Mouse (Mus musculus): ENCODE measurements at regions not wholly inside any gene's neighbourhood (a gene's known extent, or its start where the extent isn't known, plus 50 kb on each side); places are given as distances from the start of the nearest gene placed in this dataset.
"Not testable (repeated sequence)": the region's sequence is repeated elsewhere in the genome, so short reads cannot be mapped to it uniquely, and the experiment has no call there.

DNA sequence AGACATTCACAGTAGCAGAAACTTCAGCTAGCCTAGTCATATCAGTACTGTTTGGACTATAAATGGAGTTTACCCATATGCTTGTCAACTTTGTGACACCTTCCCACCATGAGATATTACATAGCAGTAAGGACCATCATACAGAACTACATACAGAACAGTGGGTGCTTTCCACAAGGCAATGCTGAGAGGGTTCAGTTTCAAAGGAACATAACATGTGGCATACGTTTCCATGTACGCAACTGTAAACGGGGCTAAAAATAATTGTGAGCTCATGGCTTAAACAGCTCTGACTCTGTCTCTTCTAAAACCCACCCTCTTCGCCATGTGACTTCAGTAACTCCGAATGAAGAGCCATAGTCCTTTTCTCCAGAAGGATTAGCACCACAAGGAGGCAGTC is 109.0 kb upstream of the Rasgrp1 start:
- no peak for DNase-seq

DNA sequence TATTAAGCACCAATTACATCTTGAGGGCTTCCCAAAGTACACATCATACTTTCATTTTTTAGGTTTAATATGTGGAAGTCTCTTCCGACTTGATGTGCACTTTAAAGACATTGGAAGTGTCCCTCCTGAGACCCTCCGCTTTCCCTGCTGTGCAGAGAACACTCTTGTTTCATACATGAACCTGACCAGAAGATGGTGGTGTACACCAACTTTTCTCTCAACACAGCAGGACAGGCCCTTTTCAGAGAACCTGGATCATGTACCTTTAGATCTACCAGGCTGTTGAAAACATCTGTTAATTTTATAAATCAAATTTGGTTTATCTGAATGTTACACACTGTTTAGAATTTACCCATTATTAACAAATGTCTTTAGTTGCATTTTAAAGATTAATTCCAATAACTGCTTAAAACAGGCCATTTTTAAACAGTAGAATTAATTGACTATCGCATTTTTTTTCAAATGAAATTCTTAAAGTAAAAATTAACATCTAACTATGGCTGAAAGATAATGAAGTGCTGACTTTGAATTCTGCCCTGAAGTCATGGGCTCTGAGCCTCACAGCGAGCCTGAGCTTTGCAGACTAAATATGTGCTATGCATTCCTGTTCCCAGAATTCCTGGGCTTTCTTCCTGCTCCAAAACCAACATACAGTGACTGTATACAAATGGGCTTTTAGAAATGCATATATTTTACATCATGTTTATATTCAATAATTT is 112.4 kb upstream of the Rasgrp1 start:
- no peak for DNase-seq

DNA sequence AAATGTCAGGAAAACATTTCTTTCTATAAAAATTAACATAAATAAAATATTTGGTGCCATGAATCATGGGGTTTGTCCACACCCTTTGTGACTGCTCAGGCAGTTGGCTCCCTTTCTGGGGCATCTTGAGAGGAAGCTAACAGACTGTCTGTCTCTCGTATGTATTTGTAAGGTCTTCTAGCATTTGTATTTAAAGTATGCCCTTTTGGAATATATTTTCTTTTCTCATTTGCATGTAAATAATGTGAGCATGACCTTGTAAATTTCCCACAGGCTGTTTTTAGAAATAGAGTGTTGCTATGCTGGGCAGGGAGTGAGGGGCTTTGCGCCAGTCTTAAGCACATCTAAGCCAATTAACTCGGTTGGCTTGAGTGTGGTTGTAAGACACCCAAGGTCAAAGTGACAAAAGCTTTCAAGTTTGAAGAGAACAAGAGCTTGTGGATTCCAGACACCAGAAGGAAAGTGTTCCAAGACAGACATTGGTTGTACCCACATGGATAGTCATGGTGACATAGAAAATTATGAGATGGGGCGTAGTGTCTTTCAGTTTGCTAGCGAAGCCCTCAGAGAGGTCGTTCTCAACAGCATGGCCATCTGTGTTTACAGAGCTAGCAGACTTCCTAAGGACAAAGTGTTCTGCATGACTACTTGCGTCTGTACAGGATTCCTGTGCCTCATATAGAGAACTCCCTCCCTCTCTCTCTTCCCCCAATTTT is 113.1 kb upstream of the Rasgrp1 start:
- no peak for DNase-seq

DNA sequence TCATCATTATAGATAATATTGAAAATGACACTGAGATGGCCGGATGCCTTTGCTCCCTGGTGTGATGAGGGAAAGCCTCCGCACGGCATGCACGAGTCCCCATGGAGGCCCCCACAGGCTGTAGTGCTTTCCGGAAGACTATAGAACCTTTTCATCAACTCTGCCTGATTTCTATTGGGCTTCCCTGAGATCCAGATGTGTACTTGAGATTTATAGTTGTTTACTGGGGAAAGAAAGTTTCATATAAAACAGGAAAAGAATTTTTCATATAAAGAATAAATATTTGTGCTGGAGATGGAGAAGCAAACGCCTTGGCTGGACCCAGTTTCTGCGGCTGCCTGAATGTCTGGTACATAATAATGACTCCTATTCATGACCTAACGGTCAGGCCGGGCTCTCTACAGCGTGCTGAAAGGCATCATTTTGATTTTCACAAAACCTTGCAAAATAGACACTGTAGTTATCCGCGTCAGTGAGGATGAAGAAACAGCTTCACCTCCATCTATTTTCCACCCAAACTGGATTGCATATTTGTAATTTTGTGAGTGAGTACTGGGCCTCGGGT is 113.7 kb upstream of the Rasgrp1 start:
- no peak for DNase-seq

DNA sequence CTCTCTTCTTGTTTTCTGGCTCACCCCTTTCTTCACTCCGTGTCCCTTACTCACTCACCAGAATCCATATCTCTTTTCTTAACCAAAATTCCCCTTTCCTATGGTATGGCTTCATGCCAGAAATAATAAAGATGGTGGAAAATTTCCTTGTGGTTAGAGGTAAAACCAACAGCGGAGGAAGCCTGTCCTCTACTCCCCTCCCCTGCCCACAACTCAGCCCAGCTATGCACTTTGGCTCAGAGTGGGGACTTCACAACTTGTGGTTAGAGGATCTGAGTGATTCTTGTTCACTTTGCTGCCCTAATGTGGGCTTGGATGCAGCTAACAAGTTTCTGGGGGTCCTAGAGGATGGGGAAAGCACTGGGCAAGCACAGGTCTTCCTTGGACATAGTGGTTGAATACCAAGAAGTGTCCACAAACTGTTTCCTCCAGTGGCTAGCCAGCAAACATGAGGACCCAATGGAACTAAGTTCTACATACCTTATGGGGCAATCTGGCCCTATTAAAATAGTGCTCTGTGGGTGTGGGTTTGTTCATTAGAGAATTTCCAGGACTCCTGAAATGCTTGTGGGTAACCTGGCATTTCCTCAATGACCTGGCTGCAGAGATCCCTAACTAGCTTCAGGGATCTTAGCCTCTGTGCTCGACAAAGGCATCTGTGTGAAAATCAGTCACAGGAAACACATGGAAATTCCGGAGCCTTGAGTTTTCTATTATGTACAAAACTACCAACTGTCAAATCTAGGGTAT is 118.9 kb upstream of the Rasgrp1 start:
- DNase-seq, result no peak

DNA sequence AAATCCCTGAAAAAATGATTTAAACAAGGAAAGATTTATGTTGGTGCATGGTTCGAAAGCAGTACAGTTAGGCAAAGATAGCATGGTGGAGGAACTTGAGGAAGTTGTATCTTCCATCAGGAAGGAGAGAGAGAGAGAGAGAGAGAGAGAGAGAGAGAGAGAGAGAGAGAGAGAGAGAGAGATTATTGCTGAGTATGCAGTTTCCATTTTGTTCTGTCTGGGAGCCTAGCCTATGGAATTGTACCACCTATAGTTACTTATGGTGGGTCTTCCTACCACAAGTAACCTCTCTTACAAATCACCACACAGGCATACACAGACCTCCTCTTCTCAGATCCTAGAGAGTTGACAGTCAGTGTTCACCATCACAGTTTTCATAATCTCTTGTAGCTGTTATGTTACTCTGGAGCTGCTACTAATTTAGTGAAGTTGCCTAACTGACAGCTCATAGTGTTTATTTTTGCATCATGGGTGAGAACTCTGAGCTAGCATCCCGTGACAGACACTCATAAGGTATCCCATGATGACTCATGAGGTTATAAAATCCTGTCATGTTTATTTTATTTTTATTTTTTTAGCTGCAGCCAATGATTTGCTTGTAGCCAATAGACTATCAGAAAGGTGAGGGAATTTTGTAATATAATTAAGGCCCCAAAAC is 132.2 kb upstream of the Rasgrp1 start:
- no peak for DNase-seq

DNA sequence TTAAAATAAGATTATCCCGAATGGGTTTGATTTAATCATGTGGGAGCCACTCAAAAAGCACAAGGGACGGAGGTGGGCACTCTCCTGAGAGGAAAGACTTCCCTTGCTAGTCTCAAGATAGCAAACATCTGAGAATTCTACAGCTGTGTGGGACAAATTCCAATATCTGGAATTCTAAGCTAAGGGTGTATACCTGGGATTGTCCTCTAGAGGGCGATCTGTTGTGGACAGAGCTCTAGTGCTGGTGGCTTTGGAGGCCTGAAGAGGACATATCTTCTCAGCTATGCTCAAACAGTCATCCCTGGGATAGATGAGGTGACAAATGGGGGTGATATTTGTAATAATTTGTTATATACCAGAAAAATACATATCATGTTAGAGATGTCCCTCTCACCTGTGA is 132.8 kb upstream of the Rasgrp1 start:
- no peak for DNase-seq

DNA sequence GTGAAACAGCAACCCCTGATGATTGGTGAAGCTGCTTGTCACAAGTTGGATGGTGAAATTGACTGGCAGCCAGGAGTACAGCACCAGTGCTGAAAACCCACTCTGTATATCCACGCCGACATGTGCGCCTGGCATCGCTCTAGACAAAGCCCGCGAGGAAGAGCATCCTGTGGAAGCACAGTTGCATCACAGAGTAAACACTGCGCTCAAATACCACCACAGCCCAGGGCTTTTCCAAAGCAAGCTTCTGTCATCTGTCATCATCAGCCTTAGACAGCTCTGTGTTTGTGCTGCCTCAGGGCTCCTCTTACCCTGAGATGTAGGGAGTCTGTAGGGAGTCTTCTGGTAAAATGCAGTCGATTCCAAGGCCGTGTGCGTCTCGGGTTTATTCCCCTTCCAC is 134.7 kb upstream of the Rasgrp1 start:
- not testable (repeated sequence) for DNase-seq

DNA sequence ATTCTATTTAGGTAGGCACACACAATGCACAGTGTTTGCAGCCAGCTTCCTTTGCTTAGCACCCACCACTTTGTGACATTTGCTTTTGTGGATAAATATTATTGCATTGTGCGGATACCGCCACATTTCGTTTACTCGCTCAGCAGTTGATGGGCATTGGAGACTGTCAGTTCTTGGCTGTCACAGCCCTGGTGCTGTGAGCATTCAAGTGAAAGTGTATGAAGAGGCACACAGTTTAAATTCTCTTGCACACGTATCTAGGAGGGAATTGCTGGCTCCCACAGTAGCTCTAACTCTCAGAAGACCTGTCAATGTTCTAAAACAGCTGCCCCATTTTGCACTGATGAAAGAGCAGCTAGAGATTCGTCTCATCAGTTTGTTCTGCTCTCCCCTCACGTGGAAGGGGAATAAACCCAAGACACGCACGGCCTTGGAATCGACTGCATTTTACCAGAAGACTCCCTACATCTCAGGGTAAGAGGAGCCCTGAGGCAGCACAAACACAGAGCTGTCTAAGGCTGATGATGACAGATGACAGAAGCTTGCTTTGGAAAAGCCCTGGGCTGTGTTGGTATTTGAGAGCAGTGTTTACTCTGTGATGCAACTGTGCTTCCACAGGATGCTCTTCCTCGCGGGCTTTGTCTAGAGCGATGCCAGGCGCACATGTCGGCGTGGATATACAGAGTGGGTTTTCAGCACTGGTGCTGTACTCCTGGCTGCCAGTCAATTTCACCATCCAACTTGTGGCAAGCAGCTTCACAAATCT is 136.6 kb upstream of the Rasgrp1 start:
- not testable (repeated sequence) for DNase-seq

DNA sequence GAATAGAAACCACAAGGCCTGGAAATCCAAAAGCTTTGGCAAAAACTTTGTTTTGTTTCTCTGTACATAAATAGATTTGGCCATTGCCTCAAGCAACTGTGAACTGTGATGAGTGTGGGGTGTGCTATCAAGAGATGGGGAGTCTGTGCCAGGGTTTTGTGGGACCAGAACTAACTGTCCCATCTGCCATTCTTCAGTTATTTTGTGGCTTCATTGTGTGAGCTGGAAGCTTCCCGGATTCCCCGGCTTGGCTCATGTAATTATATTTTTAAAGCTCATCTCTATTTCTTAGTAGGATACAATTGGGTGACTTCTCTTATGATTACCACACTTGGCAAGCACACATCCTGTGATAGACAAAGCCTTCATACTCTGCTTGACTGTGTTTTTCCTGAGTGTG is 143.6 kb upstream of the Rasgrp1 start:
- peak; percentile 15 for DNase-seq

DNA sequence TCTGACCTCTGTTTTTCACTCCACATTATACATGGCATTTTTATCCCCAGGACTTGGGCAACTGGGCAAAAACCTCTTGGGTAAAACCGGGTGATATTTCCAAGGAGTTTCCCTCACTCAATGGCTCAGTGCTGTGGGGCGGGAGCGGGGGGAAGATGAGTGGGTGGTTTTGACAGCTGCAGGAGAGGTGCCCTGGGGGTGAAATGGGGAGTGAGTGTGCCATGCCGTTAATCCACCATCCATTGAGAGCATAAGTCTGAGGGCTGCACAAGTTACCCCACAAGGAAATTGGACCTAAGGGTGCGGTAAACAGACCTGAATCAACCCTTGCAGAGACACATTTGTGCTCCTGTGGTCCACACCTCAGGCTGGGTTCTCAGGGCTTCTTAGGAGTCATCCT is 155.8 kb upstream of the Rasgrp1 start:
- DNase-seq, result no peak

DNA sequence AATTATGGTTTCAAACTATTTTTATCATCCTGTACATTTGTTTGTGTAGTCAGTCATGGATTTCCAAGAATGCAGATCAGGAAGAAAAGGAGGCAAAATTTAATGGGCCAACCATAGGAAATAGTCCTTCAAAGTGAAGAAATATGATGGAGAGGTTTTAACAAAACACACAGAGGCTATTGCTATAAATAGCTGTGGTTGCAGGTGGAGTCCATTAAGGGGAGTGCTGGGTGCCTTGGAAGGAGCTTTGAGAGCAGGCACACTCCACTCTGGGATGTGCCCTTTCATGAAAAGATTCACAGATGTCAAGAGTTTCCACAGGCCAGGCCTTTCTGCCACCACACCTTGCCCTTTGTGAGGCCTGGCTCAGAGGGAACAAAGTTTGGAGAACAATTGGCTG is 159.8 kb upstream of the Rasgrp1 start:
- DNase-seq, result no peak

DNA sequence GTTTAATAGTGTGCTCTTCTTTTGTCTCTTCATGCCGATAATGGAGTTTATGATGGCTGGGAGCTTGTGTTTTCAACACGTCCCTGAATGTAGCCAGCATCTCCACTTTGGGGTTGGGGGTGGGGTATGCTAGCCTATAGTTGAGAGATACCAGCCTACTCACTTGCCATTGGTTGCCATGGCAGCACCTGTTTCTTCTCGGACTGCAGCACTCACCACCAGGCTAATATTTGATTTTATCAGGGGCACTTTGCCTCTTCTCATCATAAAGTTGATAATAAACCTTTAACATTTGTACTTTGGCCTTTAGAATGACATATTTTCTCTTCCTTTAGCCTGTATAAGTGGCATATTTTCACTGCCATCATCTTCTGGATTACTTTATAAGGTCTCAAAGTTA is 168.9 kb upstream of the Rasgrp1 start:
- DNase-seq, result no peak

DNA sequence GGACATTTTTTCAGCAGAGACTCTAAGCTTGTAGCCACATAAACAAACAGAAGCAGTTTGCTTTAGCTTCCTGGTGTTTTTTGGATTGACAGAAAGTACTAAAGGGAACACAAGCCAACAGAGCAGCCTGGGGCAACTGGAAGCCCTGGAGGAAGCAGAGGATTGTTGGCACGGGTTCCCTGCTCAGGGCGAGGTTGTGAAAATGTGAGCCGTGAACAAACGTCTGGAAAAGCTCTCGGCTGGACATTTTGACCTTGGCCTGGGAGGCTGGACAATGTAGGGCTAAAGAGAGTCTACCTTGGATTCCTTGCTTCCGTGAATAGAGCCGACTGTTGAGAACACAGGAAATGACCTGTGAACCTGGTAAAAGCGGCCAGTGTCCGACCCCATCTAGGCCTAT is 169.8 kb upstream of the Rasgrp1 start:
- DNase-seq, result peak; percentile 43

DNA sequence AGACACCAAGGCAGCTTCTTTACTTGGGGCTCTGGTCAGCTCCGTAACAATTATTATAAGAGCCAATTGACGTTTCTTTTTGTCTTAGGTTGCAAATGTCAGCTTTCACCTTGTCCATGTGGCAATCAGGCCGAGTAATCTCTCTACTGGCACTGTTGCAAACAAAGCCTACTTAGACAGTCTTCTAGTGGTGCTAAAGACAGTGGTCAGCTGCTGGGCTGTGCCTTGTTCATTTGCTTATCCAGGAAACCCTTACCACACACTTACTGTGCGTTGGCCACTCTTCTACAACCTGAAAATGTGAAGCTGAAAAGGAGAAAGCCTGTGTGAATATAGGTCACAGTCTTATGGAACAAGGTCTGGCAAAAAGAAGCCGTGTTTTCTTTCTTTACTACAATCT is 181.6 kb upstream of the Rasgrp1 start:
- DNase-seq, result peak; percentile 46

DNA sequence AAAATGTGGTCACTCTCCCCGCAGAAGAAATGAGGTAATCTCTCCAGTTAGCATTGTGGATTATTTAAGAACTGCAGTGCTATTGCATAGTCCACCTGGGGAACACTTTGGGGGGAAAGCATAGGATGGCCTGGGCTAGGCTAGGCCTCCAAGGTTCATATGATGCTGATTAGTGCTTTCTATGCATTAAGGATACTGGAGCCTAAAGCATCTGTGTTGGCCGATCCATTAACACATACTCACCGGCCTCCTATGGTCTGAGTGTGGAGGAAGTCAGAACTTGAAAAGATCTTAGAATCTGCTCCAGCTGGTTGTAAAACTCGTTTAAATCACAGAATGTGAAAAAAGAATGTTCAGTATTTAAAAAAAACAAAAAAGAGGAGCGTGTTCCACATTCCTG is 196.1 kb upstream of the Rasgrp1 start:
- DNase-seq, result no peak

DNA sequence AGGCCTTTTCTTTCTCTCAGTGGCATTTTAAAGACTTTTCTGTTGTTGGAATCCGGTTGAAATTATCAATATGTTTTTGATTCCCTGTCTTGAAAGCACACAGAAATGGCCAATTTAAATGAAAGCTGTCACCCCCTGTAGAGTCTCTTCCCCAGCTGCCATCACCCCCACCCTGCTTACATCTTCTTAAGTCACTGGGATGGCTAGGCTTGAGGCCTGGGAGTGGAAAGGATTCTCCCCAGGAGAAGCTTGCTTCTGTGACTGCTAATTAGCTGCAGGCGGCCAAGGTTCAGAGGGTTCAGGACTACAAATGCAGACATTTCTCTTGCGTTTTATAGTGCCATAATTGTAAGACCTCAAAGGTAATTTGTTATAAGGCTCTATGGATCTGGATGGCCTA is 196.5 kb upstream of the Rasgrp1 start:
- DNase-seq, result no peak

DNA sequence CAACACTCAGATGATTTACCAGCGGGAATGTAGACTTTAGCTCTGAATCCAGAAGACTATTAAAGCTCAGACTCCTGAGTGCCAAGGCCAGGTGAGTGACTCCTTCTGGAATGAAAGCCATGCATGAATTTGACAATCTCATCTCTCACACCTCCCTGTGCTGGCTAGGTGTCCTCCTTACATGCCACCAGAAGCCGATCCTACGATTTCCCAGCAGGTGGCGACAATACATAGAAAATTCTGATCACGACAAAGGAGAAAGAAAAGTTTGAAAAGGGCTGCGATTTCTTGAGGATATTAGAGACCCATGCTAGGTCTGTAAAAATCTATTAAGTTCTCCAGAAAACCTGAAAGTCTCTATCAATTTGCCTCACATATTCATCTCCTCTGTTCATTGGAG is 198.7 kb upstream of the Rasgrp1 start:
- DNase-seq, result peak; percentile 73

DNA sequence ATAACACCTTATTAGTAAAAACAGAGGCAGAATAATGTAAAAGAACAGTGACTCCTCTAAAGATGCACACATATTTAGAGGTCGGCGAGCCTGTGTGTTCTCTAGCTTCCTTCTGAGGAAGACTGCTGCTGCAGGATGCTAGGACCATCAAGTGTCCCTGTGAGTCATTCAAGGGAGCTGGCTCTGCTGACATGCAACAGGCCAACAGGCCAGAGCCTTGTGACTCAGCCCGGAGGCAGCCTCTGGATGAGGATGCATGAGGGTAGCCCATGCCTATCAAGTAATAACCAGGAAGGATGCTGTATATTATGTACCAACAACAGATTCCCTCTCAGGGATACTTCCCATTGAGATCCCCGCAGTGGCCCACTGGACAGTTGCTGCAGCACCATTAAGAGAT is 199.5 kb upstream of the Rasgrp1 start:
- DNase-seq, result peak; percentile 4

DNA sequence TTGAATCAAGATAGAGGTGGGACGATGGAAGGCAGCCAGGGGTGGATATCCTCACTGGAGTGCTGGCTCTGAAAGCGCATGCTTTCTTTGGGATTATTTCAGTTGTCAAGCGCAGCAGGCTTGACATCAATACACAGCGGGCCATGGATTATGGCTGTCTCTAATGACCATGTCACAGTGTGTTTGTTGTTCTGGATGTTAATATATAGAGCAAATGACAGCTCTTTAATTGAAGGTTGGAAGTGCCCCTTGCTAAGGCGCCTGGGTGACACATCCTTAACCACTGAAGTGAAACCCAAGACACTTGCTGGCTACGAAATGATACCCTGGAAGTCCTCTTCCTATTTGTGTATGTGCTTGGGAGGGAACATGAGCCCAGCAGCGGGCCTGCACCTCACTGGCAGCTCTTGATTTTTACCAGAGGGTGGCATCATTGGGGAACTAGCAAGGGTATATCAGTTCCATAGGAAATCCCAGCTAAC is 200.5 kb upstream of the Rasgrp1 start:
- no peak for DNase-seq

DNA sequence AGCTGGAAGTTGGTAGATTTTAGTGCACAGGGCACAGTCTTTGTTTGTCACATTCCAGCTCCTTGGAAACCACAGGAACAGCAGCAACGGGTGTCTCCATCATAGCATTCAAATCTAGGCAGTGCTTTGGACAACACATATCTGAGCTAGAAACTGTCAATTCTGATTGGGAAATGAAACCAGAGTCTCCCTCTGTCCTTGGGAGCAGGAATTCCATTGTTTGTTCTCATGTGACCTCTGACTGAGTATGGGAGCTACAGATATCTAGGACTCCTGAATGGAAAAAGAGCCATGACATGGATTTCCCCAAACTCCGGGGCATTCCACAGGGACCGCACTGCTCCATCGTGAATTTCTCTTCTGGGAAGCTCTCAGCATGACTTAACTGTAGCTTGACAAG is 205.5 kb upstream of the Rasgrp1 start:
- DNase-seq, result no peak

DNA sequence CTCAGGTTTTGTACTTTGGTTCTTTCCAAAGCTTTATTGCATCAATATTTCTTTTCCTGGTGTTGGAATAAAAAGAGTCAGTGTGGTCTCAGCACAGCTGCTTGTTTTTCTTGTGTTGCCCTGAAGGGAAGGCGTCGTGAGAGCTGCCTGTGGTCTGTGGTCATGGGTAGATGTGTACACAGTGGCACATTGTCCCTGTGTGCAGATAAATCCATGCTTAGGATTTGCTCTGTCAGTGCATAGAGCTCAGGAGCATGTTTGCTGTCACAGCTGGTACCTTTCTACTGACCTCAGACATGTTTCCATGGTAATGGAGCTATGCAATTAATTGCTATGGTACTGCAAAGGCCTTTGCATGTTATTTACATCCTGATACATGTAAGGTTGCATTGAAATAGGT is 213.5 kb upstream of the Rasgrp1 start:
- no peak for DNase-seq
